Mouse (Mus musculus): Measurements from ENCODE around the gene Sult6b1.
A peak's percentile ranks its signal among the peaks of the same experiment; 100 is the strongest.

The Sult6b1 gene

DNA sequence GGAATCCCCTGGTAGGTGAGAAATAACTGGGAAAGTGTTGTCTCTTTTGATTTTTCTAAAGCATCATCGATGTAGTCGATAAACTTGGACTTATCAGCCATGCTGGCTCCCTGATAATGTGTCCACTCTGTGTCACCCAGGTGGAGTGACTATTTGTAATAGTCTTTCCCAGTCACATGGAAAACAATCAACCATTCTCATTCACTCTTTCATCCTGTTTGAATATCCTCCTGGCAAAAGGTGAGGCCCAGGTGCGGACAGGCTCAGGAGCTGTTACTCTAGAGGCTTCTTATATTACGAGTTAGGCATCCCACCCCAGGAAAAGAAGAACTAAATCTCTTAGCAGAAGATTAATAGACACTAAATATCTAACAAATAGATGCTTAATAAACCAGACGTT is at the start of gene Sult6b1:
Gene Sult6b1, minus strand, starts transcription at position 101 of the 400 bp plus-strand sequence.
- DNase-seq = no peak

DNA sequence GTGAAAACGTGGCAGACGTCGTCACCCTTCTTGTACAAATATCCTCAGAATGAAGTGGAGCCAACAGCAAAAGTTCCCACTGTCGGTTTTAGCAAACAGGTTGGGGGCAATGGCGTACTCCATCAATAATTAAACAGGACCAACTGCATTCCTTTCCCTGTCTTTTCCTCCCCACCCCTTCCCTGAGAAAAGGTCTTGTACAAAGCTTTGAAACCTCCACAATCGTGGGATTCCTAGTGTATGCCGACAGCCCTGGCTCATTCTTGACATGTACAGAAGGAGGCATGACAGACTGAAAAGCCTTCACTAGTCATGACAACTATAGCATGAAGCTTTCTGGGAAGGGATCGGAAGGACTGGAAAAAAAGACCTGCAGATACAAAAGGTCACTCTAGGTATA is 46.4 kb upstream of the Sult6b1 start:
- no peak for DNase-seq

DNA sequence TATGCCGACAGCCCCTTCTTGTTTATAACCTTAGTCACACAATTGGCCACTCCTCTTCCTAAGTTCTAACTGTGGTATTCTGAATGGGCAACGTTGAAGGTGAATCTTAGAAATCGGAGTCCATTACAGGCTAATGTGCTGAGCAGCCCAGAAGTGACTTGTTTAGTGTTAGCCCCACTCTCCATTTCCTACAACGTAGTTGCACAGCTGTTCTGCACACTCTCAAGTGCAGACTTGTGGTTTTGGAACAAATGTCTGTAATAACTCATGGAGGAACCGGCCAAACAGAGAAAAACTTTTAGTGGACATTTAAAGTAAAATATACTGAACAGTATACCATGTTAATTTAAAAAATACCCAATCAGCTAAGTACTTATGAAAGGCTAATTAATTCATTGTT is 45.3 kb upstream of the Sult6b1 start:
- no peak for DNase-seq

DNA sequence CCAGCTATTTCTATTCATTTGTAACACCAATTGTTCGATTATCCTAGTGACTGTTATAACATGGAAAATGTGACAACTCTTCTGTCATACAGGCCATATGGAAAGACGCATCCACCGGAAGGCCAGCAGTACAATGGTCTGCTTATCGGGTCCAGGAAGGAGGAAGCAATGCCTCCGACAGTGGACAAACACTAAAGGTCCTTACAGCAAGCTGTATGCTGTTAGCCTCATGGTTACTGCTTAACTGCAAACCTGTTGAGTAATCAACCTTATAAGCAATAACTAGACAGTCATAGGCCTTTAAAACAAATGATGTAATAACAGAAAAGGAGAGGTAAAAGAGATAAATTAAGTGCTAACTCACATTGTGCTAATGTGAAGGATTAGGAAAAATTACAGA is 44.4 kb upstream of the Sult6b1 start:
- no peak for DNase-seq

DNA sequence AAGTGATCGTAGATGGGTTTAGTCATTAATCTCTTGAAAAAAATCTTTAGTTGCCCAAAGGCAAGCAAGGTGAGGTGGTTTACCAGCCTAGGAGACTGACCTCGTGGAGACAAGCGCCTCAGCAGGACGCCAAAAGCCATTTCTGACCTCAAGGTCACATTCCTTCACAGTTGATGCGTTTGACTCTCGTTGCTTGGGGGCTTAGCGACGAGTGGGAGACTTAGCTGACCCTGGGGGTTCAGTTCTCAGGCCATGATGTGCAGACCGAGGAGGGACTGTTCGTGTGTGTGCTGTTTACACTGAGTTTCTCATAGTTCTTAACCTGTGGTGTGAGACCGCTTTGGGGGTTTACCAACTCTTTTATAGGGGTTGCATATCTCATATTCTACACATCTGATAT is 35.8 kb upstream of the Sult6b1 start:
- no peak for DNase-seq

- no peak for DNase-seq
Measured at GRCm38 (mm10) chr17:78938927-78939326, 32.1 kb upstream of the Sult6b1 start.

DNA sequence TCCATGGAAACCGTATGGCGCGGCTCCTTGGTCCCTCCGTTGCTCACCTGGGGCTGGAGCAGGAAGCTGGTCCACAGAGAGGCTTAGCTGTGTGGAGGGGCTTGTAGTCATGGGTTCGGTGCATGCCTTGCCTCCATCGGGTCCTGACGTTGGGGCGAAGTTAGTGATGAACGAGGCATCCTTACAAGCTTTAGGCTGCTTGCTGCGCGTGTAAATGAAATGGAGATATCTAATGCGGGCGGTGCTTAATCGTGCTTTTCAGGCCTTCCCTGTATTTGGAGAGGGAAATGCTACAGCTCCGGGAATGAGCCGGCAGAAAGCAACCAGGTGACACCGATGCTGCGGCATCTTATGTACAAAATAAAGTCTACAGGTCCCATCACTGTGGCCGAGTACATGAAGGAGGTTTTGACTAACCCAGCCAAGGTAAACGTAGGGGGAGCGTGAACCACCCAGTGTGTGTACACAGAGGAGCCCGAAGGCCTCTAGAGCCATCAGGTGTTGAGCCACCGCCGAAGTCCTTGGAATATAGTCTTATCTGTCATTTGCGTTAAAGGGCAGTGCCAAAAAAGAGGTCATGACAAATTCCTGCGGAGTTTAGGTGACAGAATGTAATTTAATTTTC is 30.5 kb upstream of the Sult6b1 start:
- DNase-seq = no peak

- peak; percentile 99 for DNase-seq
Measured at GRCm38 (mm10) chr17:78936466-78937228, 29.9 kb upstream of the Sult6b1 start, which contains the start of the genes Cebpz and Ndufaf7. Cebpz (minus strand) TSS chr17:78937066. Ndufaf7 (plus strand) TSS chr17:78937136.

GRCm38 (mm10) chr17:78935857-78936256 is 29.1 kb upstream of the Sult6b1 start:
- no peak for DNase-seq

DNA sequence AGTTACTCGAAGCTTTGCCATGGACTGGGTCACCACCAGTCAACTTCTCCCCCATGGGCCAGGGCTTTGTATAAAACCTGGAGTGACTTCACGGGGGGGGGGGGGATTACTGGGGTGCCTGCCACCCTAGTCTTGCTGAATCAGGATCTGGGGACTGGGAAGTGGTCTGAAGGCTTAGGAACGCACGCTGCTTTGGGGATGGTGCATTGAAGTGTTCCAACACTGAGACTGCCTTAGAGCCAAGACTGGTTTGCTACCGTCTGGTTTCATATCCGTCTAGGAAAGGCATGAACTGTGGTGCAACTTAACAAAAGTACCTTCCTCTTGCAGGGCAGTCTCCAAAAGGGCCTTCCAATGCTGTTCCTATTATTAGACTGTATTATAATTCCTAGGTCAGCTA is 10.9 kb upstream of the Sult6b1 start:
- DNase-seq = no peak

DNA sequence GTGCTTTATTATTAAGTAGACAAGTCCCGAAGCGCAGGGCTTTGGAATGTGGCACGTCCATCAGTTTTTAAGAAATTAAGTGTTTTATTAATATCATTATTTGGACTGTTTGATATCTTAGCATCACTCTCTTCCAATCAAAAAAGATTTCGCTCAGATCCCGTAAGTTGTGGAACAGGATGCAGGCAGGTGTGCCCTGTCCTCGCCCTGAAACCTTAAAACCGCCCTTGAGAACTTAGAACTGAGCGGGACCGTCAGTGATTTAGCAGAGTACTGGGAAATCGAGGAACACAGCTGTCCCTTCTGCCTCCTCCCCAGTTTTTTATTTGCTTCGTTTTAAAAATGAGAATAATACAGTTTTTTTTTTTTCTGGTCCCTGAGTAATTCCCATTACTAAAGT is 10.1 kb upstream of the Sult6b1 start:
- no peak for DNase-seq

DNA sequence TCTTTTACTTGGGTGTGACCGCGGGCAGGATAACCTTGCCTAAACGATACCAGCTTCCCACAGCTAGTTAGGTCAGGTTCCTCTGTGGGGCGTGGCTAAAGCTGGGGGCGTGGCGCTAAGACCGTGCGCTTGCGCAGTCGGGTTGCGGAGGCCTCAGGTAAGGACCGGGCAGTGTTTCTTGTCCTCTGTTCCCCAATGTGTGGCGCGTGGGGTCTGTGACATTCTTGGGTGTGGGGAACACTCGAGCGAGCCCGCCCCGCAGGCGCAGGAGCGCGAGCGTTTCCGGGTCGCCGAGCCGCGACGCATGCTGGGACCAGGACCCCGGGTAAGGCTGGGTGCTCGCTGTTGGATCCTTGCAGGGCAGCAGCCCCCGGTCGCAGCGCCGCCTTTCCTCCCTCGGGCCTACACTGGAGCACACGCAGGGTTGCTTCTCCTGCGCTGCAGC is 9.6 kb upstream of the Sult6b1 start, which contains the start of gene Cebpzos:
Gene Cebpzos, plus strand, starts transcription at position 132 of the 445 bp plus-strand sequence.
- DNase-seq = peak; percentile 92

DNA sequence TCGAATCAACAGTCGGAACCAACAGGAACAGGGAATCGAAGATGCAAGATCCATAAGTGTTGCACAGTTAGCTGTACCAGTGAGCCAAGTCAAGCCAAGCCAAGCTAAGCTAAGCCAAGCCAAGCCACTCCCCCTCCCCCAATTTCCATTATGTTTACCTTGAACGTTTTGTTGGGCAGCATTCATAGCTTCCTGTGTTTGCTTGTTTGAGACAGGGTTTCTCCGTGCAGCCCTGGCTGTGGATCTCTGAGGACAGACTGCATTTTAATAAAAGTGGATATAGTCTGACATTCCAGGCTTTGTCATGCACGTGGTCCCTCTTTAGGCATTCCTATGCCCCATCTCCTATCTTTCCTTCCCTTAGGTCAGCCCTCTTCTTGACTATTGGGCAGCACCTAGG is 9.0 kb upstream of the Sult6b1 start:
- DNase-seq = peak; percentile 19

DNA sequence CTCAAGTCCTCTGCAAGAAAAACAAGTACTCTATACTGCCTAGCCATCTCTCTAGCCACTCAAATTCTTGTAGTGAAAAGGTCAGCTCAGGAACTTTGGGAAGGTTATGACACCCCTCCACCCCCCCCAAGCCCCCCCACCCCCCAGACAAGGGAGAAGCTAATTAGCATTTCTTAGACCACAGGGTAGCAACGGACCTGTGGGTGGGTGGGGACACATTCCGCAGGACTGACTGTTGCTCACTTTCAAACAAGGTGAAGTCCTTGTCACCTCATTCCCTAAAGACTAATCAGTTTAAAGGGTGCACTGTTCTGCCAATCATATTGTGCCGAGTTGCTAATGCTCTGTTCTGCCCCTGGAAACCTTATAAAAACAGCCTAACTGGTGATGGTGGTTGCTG is 7.1 kb upstream of the Sult6b1 start:
- no peak for DNase-seq

DNA sequence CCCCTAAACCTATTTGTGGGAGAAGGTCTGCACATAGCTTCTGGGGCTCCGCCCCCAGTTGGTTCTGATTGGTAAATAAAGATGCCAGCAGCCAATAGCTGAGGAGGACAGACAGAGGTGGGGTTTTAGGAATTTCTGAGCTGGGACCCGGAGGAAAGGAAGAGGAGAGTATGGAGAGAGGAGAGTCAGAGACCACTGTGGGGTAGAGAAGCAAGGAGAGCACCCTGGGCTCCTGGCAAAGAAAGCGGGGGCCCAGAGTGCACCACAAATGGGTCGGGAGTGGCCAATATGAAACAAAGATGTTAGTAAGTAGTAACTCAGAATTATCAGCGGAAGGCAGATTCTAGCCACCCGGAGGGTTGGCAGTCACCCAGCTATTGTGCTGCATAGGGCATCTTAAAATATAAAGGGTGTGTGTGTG is 6.1 kb upstream of the Sult6b1 start:
- peak; percentile 82 for DNase-seq

- no peak for DNase-seq
Measured at GRCm38 (mm10) chr17:78909374-78909773, 2.6 kb upstream of the Sult6b1 start.

DNA sequence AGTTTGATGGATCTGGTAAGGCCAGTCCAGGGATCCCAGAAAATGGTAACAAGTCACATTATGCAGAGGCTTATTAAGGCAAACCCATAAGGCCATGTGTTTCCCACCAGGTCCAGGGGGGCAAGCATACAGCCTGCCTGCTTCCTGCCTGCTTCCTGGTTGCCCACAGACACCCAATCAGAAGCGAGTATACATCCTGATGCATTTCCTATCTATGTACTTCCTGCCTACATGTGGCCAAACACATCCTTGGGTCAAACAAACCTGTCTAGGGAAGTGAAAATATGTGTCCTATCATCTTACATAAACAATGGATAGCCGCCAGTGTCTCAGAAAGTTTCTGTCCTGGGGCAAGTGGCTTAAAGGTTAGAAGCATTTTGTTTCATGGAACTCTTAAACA is 3.6 kb downstream of the Sult6b1 start:
- no peak for DNase-seq

GRCm38 (mm10) chr17:78895394-78895793 is 11.4 kb downstream of the Sult6b1 start:
- peak; percentile 51 for DNase-seq

DNA sequence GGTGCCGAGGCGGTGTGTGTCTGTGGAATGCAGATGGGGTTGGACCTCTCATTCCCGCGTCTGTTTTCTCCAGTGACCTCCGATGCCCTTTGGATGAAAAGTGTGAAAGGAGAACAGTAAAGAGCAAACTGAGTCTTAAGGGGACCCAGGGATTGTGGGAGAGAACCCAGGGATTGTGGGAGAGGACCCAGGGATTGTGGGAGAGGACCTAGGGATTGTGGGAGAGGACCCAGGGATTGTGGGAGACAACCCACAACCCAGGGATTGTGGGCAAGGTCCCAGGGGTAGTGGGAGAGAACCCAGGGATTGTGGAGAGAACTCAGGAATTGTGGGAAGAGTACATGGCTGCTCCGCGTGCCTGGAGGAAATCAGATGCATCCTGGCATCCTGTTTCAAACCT is 11.8 kb downstream of the Sult6b1 start:
- no peak for DNase-seq

DNA sequence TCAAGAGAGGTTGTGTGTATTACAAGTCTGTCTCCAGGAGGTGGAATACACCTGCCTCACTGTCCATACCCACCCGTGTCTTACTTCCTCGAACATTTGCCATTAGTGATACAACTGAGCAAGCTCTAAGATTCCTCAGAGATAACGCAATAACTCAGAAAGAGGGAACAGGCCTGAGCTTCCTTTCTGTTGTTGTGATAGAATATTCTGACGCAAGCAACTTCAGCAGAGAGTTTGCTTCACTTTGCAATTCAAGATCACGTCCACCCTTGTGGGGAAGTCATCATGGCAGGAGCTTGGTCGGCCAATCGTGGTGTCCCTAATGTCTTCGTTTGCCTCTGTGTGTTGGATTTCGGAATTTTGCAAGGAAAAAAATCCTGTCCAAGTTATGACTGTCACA is 15.8 kb downstream of the Sult6b1 start:
- DNase-seq = no peak

DNA sequence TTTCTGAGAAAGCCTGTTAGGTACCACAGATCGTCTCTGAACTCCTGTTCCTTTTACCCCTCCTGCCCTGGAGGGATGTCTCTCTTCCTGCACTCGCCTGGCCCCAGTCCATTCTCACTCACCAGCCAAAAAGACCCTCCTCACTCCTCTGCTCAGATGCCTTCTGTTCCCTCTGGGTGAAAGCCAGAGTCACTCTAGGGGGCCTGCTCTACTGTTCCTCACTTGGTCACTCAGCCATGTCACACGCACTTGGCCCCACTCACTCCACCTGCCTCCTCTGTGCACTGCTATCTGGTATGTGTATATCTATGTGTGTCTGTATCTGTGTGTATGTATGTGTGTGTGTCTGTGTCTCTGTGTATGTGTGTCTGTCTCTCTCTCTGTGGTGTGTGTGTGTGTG is 17.6 kb downstream of the Sult6b1 start:
- no peak for DNase-seq

- no peak for DNase-seq
Measured at GRCm38 (mm10) chr17:78888554-78888953, 18.2 kb downstream of the Sult6b1 start.

DNA sequence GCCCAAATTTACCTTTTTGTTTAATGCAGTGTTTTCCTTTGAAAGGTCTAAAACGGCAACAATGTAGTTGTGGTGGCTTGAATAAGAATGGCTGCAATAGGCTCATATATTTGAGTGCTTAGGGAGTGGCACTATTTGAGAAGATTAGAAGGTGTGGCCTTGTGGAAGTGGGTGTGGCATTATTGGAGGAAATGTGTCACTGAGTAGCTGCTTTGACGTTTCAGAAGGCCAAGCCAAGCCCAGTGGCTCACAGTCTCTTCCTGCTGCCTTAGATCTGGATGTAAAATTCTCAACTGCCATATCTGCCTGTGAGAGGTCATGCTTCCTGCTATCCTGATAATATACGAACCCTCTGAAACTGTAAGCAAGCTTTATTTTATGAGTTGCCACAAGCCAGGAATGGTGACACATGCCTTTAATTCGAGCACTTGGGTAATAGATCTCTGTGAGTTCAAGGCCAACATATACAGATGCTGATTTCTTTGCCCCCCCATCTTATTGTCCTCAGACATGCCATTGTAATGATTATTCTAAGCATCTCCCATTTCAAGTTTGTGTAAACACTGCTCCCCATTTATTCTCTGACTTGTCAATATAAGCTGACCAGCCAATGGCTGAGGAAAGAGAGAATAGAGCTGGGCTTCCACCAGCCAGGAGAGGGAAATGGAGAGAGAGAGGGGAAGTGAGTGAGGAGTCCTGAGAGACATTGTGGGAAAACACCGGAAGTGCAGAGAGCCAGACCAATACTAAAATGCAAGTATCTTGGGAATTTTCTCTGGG is 21.3 kb downstream of the Sult6b1 start:
- DNase-seq = no peak

- DNase-seq = no peak
Measured at GRCm38 (mm10) chr17:78883291-78883690, 23.5 kb downstream of the Sult6b1 start.

Data from retina, postnatal 1 day (tissue).